Mouse (Mus musculus): ENCODE measurements around the gene Olfr651.
"Not testable (repeated sequence)": the region's sequence is repeated elsewhere in the genome, so short reads cannot be mapped to it uniquely, and the experiment has no call there.

The Olfr651 gene

GRCm38 (mm10) chr7:104549833-104550232, at the start of gene Olfr651:
Olfr651 (plus strand) TSS chr7:104550133.
- no peak for DNase-seq (ENCODE audit: low read depth)

GRCm38 (mm10) chr7:104501186-104501585, 48.7 kb upstream of the Olfr651 start:
- not testable (repeated sequence) for DNase-seq (ENCODE audit: low read depth)

GRCm38 (mm10) chr7:104501589-104502371, 48.2 kb upstream of the Olfr651 start:
- DNase-seq (ENCODE audit: low read depth) = no peak

- DNase-seq (ENCODE audit: low read depth) = not testable (repeated sequence)
These were observed 42.4 kb upstream of the Olfr651 start, which contains the start of gene Trim30d for GRCm38 (mm10) chr7:104507421-104508065. Trim30d (minus strand) TSS chr7:104507849.

- no peak for DNase-seq (ENCODE audit: low read depth)
These were observed 2.8 kb downstream of the Olfr651 start for GRCm38 (mm10) chr7:104552700-104553099.

GRCm38 (mm10) chr7:104560601-104561000, 10.7 kb downstream of the Olfr651 start, which contains the start of gene Olfr652:
Olfr652 (plus strand) TSS chr7:104560901.
- no peak for DNase-seq (ENCODE audit: low read depth)

GRCm38 (mm10) chr7:104577014-104577413, 27.1 kb downstream of the Olfr651 start, which contains the start of gene Olfr653:
Olfr653 (plus strand) TSS chr7:104577314.
- no peak for DNase-seq (ENCODE audit: low read depth)

GRCm38 (mm10) chr7:104580846-104581245, 30.9 kb downstream of the Olfr651 start:
- DNase-seq (ENCODE audit: low read depth) = no peak

GRCm38 (mm10) chr7:104581429-104581828, 31.5 kb downstream of the Olfr651 start:
- no peak for DNase-seq (ENCODE audit: low read depth)

GRCm38 (mm10) chr7:104586725-104587124, 36.8 kb downstream of the Olfr651 start, which contains the start of gene Olfr654:
Olfr654 (plus strand) TSS chr7:104587025.
- DNase-seq (ENCODE audit: low read depth) = no peak

- DNase-seq (ENCODE audit: low read depth) = no peak
These were observed 38.3 kb downstream of the Olfr651 start for GRCm38 (mm10) chr7:104588274-104588673.

GRCm38 (mm10) chr7:104601679-104602078, 51.7 kb downstream of the Olfr651 start, which contains the start of gene Olfr655:
Olfr655 (minus strand) TSS chr7:104601779.
- no peak for DNase-seq (ENCODE audit: low read depth)

GRCm38 (mm10) chr7:104603173-104603572, 53.2 kb downstream of the Olfr651 start:
- DNase-seq (ENCODE audit: low read depth) = peak; percentile 37

Data from c-Kit-positive CD71-negative TER-119-negative erythroid progenitor cells, embryonic 14.5 days (primary cell).